Mouse (Mus musculus): ENCODE data around the gene Cacnb3. TPM values are rescaled to one million over a fixed set of nuclear protein-coding genes. Genes with fewer than 3 reads are reported as not detected.

Cacnb3 gene
- polyA plus RNA-seq, 1 experiment: 127 TPM

GRCm38 (mm10) chr15:98637155-98637554, 6.5 kb downstream of the Cacnb3 start:
- H3K4me3 ChIP-seq (ENCODE audit: control insufficient read depth, insufficient read depth, low read length): no peak overlapping the region
- WGBS: 78% methylated on average over 3 of the region's 3 CpGs
- DNase-seq: no peak
- no peaks in the 10 kb centered on the region for H3K36me3 ChIP-seq (ENCODE audit: control insufficient read depth, insufficient read depth, low read length)
- no peak overlapping the region for H3K27ac ChIP-seq (ENCODE audit: control insufficient read depth, insufficient read depth, low read length)
- peaks cover 17% of the 10 kb centered on the region for H3K4me1 ChIP-seq (replicated peaks; ENCODE audit: control insufficient read depth, insufficient read depth, low read length)
- TF ChIP-seq POLR2A (IDR thresholded peaks at IDR 0.05; ENCODE audit: control insufficient read depth, extremely low read depth, insufficient read depth, low read length, poor library complexity) (no peak), CTCF (IDR thresholded peaks at IDR 0.05; ENCODE audit: borderline replicate concordance, control insufficient read depth, extremely low read depth, insufficient read depth, low read length, poor library complexity) (no peak)
- H3K27me3 ChIP-seq (ENCODE audit: control insufficient read depth, insufficient read depth, low read length): peaks cover 9% of the 10 kb centered on the region; the same call in 1 of the 2 replicates

- no peak for TF ChIP-seq CTCF (IDR thresholded peaks at IDR 0.05; ENCODE audit: borderline replicate concordance, control insufficient read depth, extremely low read depth, insufficient read depth, low read length, poor library complexity)
- TF ChIP-seq POLR2A (IDR thresholded peaks at IDR 0.05; ENCODE audit: control insufficient read depth, extremely low read depth, insufficient read depth, low read length, poor library complexity): no peak
- WGBS: 46% methylated on average over 8 of the region's 8 CpGs
- Histone ChIP-seq H3K4me3 (ENCODE audit: control insufficient read depth, insufficient read depth, low read length) (no peak overlapping the region), H3K36me3 (ENCODE audit: control insufficient read depth, insufficient read depth, low read length) (peaks cover 6% of the 10 kb centered on the region), H3K27ac (ENCODE audit: control insufficient read depth, insufficient read depth, low read length) (no peak overlapping the region), H3K4me1 (replicated peaks; ENCODE audit: control insufficient read depth, insufficient read depth, low read length) (peaks cover 6% of the 10 kb centered on the region), H3K27me3 (ENCODE audit: control insufficient read depth, insufficient read depth, low read length) (peaks cover 2% of the 10 kb centered on the region; the same call in 1 of the 2 replicates)
- DNase-seq: no peak
These were observed 9.5 kb downstream of the Cacnb3 start for GRCm38 (mm10) chr15:98640157-98640556.

GRCm38 (mm10) chr15:98644406-98644805, 13.8 kb downstream of the Cacnb3 start:
- peaks cover 49% of the 10 kb centered on the region for H3K36me3 ChIP-seq (ENCODE audit: control insufficient read depth, insufficient read depth, low read length)
- TF ChIP-seq POLR2A (IDR thresholded peaks at IDR 0.05; ENCODE audit: control insufficient read depth, extremely low read depth, insufficient read depth, low read length, poor library complexity) (no peak), CTCF (IDR thresholded peaks at IDR 0.05; ENCODE audit: borderline replicate concordance, control insufficient read depth, extremely low read depth, insufficient read depth, low read length, poor library complexity) (no peak)

DNA sequence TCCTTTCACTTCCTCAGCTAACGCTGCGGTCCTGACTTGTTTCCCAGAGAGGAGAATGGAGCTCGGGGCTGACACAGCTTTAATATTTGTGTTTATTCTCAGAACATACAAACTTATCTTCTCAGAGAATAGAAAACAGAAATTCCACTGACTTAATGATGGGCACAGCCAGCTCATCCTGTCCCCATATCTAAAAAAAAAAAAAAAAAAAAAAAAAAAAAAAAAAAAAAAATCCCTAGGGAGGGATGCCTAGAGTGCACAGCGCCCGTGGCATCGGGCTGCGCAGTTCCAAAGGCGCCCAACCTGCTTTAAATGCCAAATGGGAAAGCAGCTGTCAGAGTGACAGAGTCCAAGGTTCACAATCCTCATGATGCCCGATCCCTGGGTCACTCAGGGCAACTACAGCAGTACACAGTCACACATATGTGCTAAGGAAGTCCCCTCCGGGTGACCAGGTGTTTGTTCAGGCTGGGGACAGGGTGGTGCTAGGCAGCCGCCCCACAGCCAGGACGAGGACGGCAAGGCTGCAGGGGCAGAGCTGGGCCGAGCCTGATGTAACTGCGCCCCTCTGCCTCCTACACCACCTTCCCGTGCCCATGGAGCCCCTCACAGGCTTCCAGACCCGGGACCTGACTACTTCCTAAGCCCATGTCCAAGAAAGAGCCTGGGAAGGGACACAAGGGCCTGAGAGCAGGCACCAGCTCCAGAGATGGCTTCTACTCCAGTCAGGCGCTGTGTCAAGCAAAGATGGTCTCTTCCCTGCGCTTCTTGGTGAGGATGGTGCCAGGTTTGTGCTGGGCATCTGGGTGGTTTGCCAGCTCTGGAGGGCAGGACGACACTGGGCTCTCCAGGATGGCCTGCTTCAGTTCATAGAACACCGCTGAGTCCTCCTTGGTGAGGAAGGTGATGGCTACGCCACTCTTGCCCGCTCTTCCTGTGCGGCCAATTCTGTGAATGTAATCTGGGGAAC, 14.7 kb downstream of the Cacnb3 start:
- TF ChIP-seq POLR2A (IDR thresholded peaks at IDR 0.05; ENCODE audit: control insufficient read depth, extremely low read depth, insufficient read depth, low read length, poor library complexity) (no peak), CTCF (IDR thresholded peaks at IDR 0.05; ENCODE audit: borderline replicate concordance, control insufficient read depth, extremely low read depth, insufficient read depth, low read length, poor library complexity) (no peak)
- Histone ChIP-seq H3K36me3 (ENCODE audit: control insufficient read depth, insufficient read depth, low read length) (peaks cover 57% of the 10 kb centered on the region), H3K27ac (ENCODE audit: control insufficient read depth, insufficient read depth, low read length) (no peak overlapping the region), H3K4me3 (ENCODE audit: control insufficient read depth, insufficient read depth, low read length) (no peak overlapping the region), H3K27me3 (ENCODE audit: control insufficient read depth, insufficient read depth, low read length) (no peaks in the 10 kb centered on the region), H3K4me1 (replicated peaks; ENCODE audit: control insufficient read depth, insufficient read depth, low read length) (no peaks in the 10 kb centered on the region)
- no peak for DNase-seq
- WGBS: 96% methylated on average over 24 of the region's 24 CpGs

More at GRCm38 (mm10) chr15:98644406-98644805, 13.8 kb downstream of the Cacnb3 start:
- no peak overlapping the region for H3K27ac ChIP-seq (ENCODE audit: control insufficient read depth, insufficient read depth, low read length)
- no peak for DNase-seq
- WGBS: 96% methylated on average over 12 of the region's 12 CpGs
- H3K27me3 ChIP-seq (ENCODE audit: control insufficient read depth, insufficient read depth, low read length): no peaks in the 10 kb centered on the region
- no peak overlapping the region for H3K4me3 ChIP-seq (ENCODE audit: control insufficient read depth, insufficient read depth, low read length)
- no peaks in the 10 kb centered on the region; the same call in 1 of the 2 replicates for H3K4me1 ChIP-seq (replicated peaks; ENCODE audit: control insufficient read depth, insufficient read depth, low read length)

DNA sequence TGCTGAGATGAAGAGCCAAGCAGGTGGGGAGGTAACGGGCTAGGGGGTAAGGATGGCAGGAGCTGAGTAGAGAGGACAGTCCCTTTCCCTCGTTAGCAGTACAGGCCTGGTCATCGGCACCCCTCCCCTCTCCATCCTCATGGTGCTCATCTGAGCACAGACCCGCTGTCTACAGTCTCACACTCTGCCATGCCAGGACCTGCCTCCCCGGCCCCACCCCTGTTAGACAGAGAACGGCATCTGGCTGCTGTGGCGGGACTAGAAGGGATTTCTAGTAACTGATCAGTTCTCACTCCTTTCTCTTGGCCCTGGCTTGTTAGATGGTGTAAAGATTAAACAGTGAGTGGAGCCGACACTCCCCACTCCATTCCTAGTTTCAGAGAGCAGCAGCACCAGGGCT, 16.1 kb downstream of the Cacnb3 start:
- H3K36me3 ChIP-seq (ENCODE audit: control insufficient read depth, insufficient read depth, low read length): peaks cover 71% of the 10 kb centered on the region
- WGBS: 90% methylated on average over 8 of the region's 8 CpGs
- no peaks in the 10 kb centered on the region for H3K27me3 ChIP-seq (ENCODE audit: control insufficient read depth, insufficient read depth, low read length)

GRCm38 (mm10) chr15:98647308-98647707, 16.7 kb downstream of the Cacnb3 start:
- TF ChIP-seq POLR2A (IDR thresholded peaks at IDR 0.05; ENCODE audit: control insufficient read depth, extremely low read depth, insufficient read depth, low read length, poor library complexity) (no peak), CTCF (IDR thresholded peaks at IDR 0.05; ENCODE audit: borderline replicate concordance, control insufficient read depth, extremely low read depth, insufficient read depth, low read length, poor library complexity) (no peak)
- no peak for DNase-seq
- no peak overlapping the region for H3K27ac ChIP-seq (ENCODE audit: control insufficient read depth, insufficient read depth, low read length)
- H3K4me1 ChIP-seq (replicated peaks; ENCODE audit: control insufficient read depth, insufficient read depth, low read length): no peaks in the 10 kb centered on the region
- peaks cover 76% of the 10 kb centered on the region for H3K36me3 ChIP-seq (ENCODE audit: control insufficient read depth, insufficient read depth, low read length)
- WGBS: 95% methylated on average over 10 of the region's 10 CpGs
- no peaks in the 10 kb centered on the region for H3K27me3 ChIP-seq (ENCODE audit: control insufficient read depth, insufficient read depth, low read length)
- no peak overlapping the region for H3K4me3 ChIP-seq (ENCODE audit: control insufficient read depth, insufficient read depth, low read length)

More for the DNA sequence above, 16.1 kb downstream of the Cacnb3 start:
- TF ChIP-seq CTCF (IDR thresholded peaks at IDR 0.05; ENCODE audit: borderline replicate concordance, control insufficient read depth, extremely low read depth, insufficient read depth, low read length, poor library complexity) (no peak), POLR2A (IDR thresholded peaks at IDR 0.05; ENCODE audit: control insufficient read depth, extremely low read depth, insufficient read depth, low read length, poor library complexity) (no peak)
- Histone ChIP-seq H3K4me1 (replicated peaks; ENCODE audit: control insufficient read depth, insufficient read depth, low read length) (no peaks in the 10 kb centered on the region), H3K4me3 (ENCODE audit: control insufficient read depth, insufficient read depth, low read length) (no peak overlapping the region), H3K27ac (ENCODE audit: control insufficient read depth, insufficient read depth, low read length) (no peak overlapping the region)
- DNase-seq: no peak

Measured in thymus, adult 2 months (tissue).